Mouse (Mus musculus) ES-Bruce4 (cell line): Measurements from ENCODE around the gene Ccng2.

Experiments
- CTCF ChIP-seq: IDR thresholded peaks from one replicate; pipeline ENCODE4 v1.8.1; 2011; ENCODE audit warnings: low read depth, low read length
- EP300 ChIP-seq: IDR thresholded peaks from 2 replicates; pipeline ENCODE4 v1.6.1; 2011; ENCODE audit warnings: low read depth, low read length; ENCODE audit not compliant: insufficient read depth
- POLR2A ChIP-seq: IDR thresholded peaks from one replicate; pipeline ENCODE4 v1.8.1; 2011; ENCODE audit warnings: low read length; ENCODE audit not compliant: insufficient read depth

GRCm38 (mm10) chr5:93290282-93290681 is 23.2 kb downstream of the Ccng2 start:
- TF ChIP-seq POLR2A (no peak), CTCF (no peak), EP300 (no peak)
